Mouse (Mus musculus): ENCODE measurements at regions not wholly inside any gene's neighbourhood (a gene's known extent, or its start where the extent isn't known, plus 50 kb on each side); places are given as distances from the start of the nearest gene placed in this dataset.

DNA sequence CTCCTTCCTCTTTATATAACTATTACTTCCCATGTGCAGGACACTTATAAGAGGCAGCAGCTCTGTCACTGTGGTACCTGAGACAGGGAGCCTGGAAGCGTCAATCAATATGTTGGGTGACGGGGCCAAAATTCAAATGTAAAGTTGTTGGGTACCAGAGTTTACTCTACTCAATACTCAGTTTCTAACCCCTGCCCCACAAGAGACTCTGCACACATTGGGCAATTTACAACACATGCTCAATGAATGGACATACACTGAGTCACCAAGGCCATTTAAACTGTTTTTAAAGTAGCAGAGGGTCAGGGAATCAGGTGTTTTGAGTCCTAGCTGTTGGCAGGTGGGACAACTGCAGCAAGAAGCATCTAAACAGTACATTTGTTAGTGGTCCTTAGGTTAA lies 176.4 kb upstream of the Sall1 start:
- no peak for DNase-seq (ENCODE audit: low read depth in 1 of 2, low spot score in 2 of 2)

DNA sequence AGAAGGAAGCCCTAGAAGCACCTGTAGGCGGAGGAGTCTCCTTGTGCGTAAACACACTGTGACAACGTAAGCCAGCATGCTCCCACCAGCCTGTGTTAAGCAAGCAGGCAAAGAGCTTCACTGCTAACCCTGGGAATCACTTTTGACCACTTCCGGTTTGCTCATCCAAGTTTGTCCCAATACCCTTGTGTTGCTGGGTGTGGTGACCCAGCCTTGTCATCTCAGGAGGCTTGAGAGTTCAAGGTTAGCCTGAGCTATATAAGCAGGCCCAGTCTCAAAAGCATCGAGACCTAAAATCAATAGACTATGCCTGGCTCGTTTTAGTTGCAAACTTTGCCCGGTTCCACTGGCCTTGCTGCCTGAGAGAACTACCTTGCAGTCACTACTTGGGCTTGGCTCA lies 175.2 kb upstream of the Sall1 start:
- no peak for DNase-seq (ENCODE audit: low read depth in 1 of 2, low spot score in 2 of 2)

GRCm38 (mm10) chr8:89217689-89218088 lies 173.7 kb upstream of the Sall1 start:
- DNase-seq (ENCODE audit: low read depth in 1 of 2, low spot score in 2 of 2): no peak

DNA sequence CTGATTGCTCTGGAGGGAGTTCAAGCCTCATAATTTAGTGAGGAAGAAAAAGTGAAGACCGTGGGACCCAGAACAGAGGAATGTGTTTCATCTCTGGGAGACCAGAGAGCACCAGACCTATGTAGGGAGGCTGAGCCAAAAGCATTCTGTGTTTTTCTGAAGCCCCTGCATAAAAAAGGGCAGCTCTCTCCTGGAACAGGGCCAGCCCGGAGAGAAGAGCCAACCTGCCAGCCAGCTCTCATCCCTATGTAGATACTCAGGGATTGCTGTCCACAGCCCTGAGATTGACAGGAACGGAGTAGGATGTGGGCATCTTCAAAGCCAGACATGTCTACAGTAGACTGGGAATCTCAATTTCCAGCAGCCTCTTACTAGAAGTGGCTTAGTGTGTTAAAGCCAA lies 168.0 kb upstream of the Sall1 start:
- DNase-seq (ENCODE audit: low read depth in 1 of 2, low spot score in 2 of 2): no peak

GRCm38 (mm10) chr8:89210684-89211083 lies 166.7 kb upstream of the Sall1 start:
- DNase-seq (ENCODE audit: low read depth in 1 of 2, low spot score in 2 of 2): no peak

- DNase-seq (ENCODE audit: low read depth in 1 of 2, low spot score in 2 of 2): no peak
Measured at GRCm38 (mm10) chr8:89207891-89208290, 163.9 kb upstream of the Sall1 start.

GRCm38 (mm10) chr8:89202484-89203096 lies 158.6 kb upstream of the Sall1 start:
- no peak for DNase-seq (ENCODE audit: low read depth in 1 of 2, low spot score in 2 of 2)

- no peak for DNase-seq (ENCODE audit: low read depth in 1 of 2, low spot score in 2 of 2)
Measured at GRCm38 (mm10) chr8:89200301-89200700, 156.3 kb upstream of the Sall1 start.

GRCm38 (mm10) chr8:89185314-89185713 lies 141.4 kb upstream of the Sall1 start:
- no peak for DNase-seq (ENCODE audit: low read depth in 1 of 2, low spot score in 2 of 2)

GRCm38 (mm10) chr8:89175631-89176030 lies 131.7 kb upstream of the Sall1 start:
- DNase-seq (ENCODE audit: low read depth in 1 of 2, low spot score in 2 of 2): no peak

DNA sequence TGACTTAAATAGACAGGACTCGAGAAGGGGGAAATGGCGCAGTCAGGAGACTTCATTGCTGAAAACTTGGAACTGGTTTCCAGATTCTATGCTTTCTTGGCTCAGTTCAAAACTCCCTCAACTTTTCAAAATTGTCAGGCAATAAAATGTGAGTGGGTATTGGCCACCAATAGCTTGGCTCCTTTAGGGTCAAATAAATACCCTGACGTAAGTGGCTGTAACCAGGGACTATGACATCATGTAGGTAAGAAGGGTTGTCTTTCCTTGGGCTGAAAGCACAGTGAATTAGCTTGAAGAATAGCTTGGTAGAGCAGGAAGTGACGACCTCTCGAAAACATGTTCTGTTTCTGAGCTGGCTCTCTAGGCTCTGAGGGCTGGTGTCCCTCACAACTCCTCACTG lies 127.6 kb upstream of the Sall1 start:
- DNase-seq (ENCODE audit: low read depth in 1 of 2, low spot score in 2 of 2): no peak

- no peak for DNase-seq (ENCODE audit: low read depth in 1 of 2, low spot score in 2 of 2)
Measured at GRCm38 (mm10) chr8:89169484-89169883, 125.5 kb upstream of the Sall1 start.

DNA sequence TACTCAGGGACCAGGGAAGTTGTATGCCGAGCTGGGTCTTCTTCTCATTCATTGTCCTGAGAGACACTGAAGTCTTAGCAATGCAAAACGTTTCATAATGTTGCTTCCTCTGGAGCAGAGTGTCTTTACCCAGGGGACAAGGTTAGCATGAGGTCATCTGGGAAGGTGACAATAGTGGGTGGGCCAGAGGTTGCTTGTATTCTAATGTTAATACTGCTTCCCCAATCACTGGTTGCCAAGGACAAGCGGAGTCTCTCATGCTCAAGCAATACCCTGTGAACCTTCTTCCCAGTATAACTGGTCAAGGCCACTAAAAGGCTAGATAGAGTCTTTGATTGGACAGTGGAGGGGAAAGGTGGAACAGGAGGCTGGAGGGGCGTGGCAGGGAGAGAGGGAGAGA lies 123.1 kb upstream of the Sall1 start:
- DNase-seq (ENCODE audit: low read depth in 1 of 2, low spot score in 2 of 2): no peak

DNA sequence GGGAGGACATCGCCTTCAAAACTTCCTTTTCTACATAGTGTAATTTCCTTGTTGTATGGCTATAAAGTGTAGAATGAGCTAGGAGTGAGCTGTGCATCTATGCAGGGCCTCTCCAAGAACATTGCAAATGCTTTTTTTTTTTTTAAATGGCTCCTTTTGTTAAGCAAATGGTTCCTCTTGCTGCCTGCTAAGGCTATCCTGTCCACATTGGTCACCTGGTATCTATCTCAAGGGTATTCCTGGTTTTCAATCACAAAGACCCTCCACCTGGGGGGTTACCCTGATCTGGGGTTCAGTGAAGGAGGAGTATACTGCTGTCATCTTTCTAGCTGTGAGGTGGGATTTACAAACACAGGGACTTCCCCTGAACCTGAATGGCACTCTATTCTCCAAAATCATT lies 112.9 kb upstream of the Sall1 start:
- DNase-seq (ENCODE audit: low read depth in 1 of 2, low spot score in 2 of 2): no peak

DNA sequence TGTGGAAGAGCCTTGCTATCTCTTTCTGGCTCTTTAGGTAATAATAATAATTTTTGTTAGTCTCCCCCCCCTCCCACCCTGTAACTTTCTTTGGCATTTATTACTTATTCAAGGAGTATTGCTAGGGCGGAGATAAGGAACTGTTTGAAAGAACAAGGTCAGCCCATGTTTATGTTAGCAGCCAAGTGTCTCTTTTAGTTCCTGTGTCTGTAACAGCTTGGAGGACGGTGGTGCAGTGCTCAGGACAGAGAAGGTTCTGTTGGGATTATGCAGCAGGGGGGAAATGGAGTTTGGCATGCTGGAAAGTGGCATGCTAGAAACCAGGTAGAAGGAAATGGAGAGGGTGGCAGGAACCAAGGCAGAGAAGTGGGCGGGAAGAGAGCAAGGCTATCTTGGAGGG lies 109.6 kb upstream of the Sall1 start:
- no peak for DNase-seq (ENCODE audit: low read depth in 1 of 2, low spot score in 2 of 2)

- no peak for DNase-seq (ENCODE audit: low read depth in 1 of 2, low spot score in 2 of 2)
Measured at GRCm38 (mm10) chr8:89152867-89153595, 109.1 kb upstream of the Sall1 start.

DNA sequence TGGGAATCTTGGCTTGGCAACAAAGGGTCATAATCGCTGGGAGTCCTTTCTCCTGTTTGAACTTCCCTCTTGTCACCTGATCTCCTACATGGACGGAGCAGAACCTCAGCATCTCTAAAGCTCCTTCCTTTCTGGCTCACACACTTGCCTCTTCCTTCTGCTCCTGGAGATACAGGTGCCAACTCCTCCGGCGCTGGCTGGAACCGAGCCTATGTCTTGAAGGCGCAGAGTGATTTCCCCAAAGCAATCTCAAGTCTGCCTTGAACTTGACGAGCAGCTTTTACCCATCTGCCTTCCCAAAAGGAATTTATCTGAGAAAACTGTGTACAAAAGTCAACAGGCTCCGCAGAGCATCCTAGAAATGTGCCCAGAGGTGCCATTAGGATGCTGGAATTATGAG lies 108.4 kb upstream of the Sall1 start:
- no peak for DNase-seq (ENCODE audit: low read depth in 1 of 2, low spot score in 2 of 2)

- no peak for DNase-seq (ENCODE audit: low read depth in 1 of 2, low spot score in 2 of 2)
Measured at GRCm38 (mm10) chr8:89150952-89151351, 107.0 kb upstream of the Sall1 start.

- DNase-seq (ENCODE audit: low read depth in 1 of 2, low spot score in 2 of 2): no peak
Measured at GRCm38 (mm10) chr8:89141529-89142235, 97.7 kb upstream of the Sall1 start.

DNA sequence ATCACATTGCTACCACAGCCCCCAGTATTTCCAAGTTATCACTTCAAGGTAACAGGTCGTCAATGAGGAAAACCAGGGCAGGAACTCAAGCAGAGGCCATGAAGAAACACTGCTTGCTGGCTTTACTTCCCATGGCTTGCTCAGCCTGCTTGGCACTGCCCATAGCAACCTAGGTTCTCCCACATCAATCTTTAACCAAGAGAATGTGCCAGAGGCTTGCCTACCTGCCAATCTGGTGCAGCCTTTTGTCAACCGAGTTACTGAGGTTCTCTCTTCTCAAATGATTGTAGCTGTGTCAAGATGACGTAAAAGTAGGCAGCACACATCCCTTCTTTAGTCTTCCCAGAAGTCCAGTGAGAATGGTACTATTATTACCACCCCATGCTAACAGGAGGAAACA lies 95.9 kb upstream of the Sall1 start:
- no peak for DNase-seq (ENCODE audit: low read depth in 1 of 2, low spot score in 2 of 2)

DNA sequence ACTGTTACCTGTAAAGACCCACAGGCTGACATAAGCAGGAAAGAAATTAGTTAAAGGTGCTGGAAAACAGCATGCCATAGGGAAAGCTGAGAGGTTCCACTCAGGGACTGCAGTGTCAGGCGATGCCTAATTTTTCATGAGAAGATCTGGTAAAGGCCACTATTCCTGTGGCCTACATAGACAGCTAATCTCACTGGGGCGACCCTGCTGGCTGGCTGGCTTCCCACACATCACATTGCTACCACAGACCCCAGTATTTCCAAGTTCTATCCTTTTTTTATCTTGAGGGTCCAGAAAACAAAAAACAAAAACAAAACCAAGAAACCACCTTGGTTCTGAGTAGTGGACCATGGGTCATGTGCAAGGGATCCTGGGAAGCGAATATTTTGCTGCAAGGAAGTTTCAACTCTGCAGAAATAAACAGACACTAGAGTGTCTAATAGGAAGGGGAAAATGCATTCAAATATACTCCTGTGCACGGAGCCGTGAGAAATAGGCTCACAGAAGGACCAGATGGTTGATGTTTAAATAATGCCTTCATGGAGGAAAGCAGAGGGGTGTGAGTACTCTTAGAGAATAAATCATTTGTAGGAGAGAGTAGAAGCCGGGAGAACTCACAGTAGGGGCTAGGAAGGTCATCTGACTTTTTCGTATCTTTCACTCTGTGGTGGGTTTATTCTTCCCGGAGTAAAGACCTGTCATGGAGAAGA lies 94.6 kb upstream of the Sall1 start:
- no peak for DNase-seq (ENCODE audit: low read depth in 1 of 2, low spot score in 2 of 2)

Data from monocyte, adult 2 months (primary cell).